In the genomic region with DNA sequence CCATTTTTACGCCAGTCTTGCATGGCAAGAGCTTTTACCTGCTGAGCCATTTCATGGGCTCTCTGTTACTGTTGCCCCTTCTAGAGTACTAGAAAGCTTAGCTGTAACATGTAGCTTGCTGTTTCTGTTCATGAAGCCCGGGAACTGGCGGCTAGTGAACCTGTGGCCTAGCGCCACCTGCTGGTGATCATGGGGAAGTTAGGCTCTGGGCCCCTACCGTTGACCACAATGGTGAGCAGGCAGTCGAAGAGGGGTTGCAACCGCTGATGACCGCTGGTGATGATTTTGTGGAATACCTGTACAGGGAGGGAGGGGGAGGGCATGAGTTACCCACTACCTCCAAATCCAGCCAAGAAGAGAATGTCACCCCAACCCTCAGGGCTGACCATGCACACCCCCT, we compare ENCODE assay signal across 9 mouse cellular contexts. TPM values are rescaled to one million over a fixed set of nuclear protein-coding genes. Genes with fewer than 3 reads are reported as not detected.
A peak's percentile ranks its signal among the peaks of the same experiment; 100 is the strongest.
DNase-seq lines count a peak whose midpoint lies in the region; ATAC-seq and TF ChIP-seq lines count a peak whose summit lies in the region.
"Had no signal": no experiment of that assay in that cellular context is flagged by ENCODE, and none has a peak within 500 bp of the region (broad histone marks: within the 10 kb centered on the region; RNA-seq: fewer than 3 reads in every experiment).

No protein-coding gene starts in this region.

- H3K27ac ChIP-seq in forebrain, embryonic 13.5 days, result no peak overlapping the region
- H3K27ac ChIP-seq in hindbrain, embryonic 14.5 days, result no peak overlapping the region
- H3K27ac ChIP-seq in limb, embryonic 12.5 days, result no peak overlapping the region
- H3K27ac ChIP-seq in stomach, postnatal 0 days (replicated peaks), result no peak overlapping the region

- DNase-seq in urinary bladder, postnatal 25 days (ENCODE audit: low spot score), result peak; percentile 67
- DNase-seq in urinary bladder, adult 2 months (ENCODE audit: low spot score), result no peak
- peak; percentile 68 for DNase-seq in c-Kit-positive CD71-positive TER-119-positive erythroid progenitor cells, embryonic 14.5 days (ENCODE audit: low spot score)
- peak; percentile 88 for DNase-seq in hindbrain, embryonic 14.5 days (ENCODE audit: low spot score)
- peak; percentile 80 for DNase-seq in stomach, postnatal 0 days (ENCODE audit: low spot score)

- no peak for TF ChIP-seq EP300 in stomach, postnatal 0 days (optimal IDR thresholded peaks at IDR 0.05)

- no peak overlapping the region for H3K4me2 ChIP-seq in forebrain, embryonic 13.5 days
- H3K4me2 ChIP-seq in hindbrain, embryonic 14.5 days (replicated peaks), result no peak overlapping the region
- H3K4me2 ChIP-seq in limb, embryonic 12.5 days, result no peak overlapping the region
- no peak overlapping the region for H3K4me2 ChIP-seq in stomach, postnatal 0 days (replicated peaks; ENCODE audit: low read depth)

- H3K36me3 ChIP-seq in forebrain, embryonic 13.5 days (ENCODE audit: poor library complexity, severe bottlenecking), result peaks cover 53% of the 10 kb centered on the region
- H3K36me3 ChIP-seq in hindbrain, embryonic 14.5 days (replicated peaks; ENCODE audit: control insufficient read depth, insufficient read depth), result peaks cover 60% of the 10 kb centered on the region
- H3K36me3 ChIP-seq in limb, embryonic 12.5 days, result no peaks in the 10 kb centered on the region
- H3K36me3 ChIP-seq in stomach, postnatal 0 days (ENCODE audit: control insufficient read depth, insufficient read depth, low read length), result 0 out of 2 replicates have a peak, but pooled peaks cover 3% of the 10 kb centered on the region

- ATAC-seq in forebrain, embryonic 13.5 days, result peak; percentile 31; the same call in 1 of the 2 replicates
- ATAC-seq in hindbrain, embryonic 14.5 days (ENCODE audit: low FRiP score), result peak; percentile 61
- peak; percentile 11; the same call in 1 of the 2 replicates for ATAC-seq in limb, embryonic 12.5 days (ENCODE audit: insufficient number of reproducible peaks, insufficient read depth, low FRiP score, low TSS enrichment, low read depth)
- ATAC-seq in monocyte, adult 5-6 weeks (replicated peaks; ENCODE audit: insufficient number of reproducible peaks, low FRiP score, low TSS enrichment, poor library complexity, severe bottlenecking), result peak; percentile 80
- 0 out of 2 replicates have a peak, but pooled peaks have one; percentile 6 for ATAC-seq in stomach, postnatal 0 days (ENCODE audit: low FRiP score, low TSS enrichment)

- peak; percentile 99 for TF ChIP-seq CTCF in stomach, postnatal 0 days (IDR thresholded peaks at IDR 0.05; ENCODE audit: low read depth)

- H3K9ac ChIP-seq in forebrain, embryonic 13.5 days, result no peak overlapping the region
- no peak overlapping the region for H3K9ac ChIP-seq in hindbrain, embryonic 14.5 days
- 0 out of 2 replicates have a peak overlapping the region, but pooled peaks have one; percentile 2 for H3K9ac ChIP-seq in limb, embryonic 12.5 days (replicated peaks)
- no peak overlapping the region for H3K9ac ChIP-seq in stomach, postnatal 0 days (ENCODE audit: low read length)

- WGBS in forebrain, embryonic 13.5 days, result 8% methylated on average over 8 of the region's 8 CpGs
- WGBS in hindbrain, embryonic 14.5 days, result 10% methylated on average over 8 of the region's 8 CpGs
- 12% methylated on average over 8 of the region's 8 CpGs for WGBS in limb, embryonic 12.5 days
- WGBS in stomach, postnatal 0 days, result 8% methylated on average over 8 of the region's 8 CpGs

- H3K4me1 ChIP-seq in forebrain, embryonic 13.5 days, result peaks cover 7% of the 10 kb centered on the region
- peaks cover 6% of the 10 kb centered on the region; the same call in 1 of the 2 replicates for H3K4me1 ChIP-seq in hindbrain, embryonic 14.5 days (replicated peaks; ENCODE audit: control insufficient read depth, insufficient read depth, low read length)
- H3K4me1 ChIP-seq in limb, embryonic 12.5 days (replicated peaks), result peaks cover 3% of the 10 kb centered on the region
- H3K4me1 ChIP-seq in stomach, postnatal 0 days (replicated peaks; ENCODE audit: control insufficient read depth, insufficient read depth), result no peaks in the 10 kb centered on the region

- no peaks in the 10 kb centered on the region for H3K27me3 ChIP-seq in forebrain, embryonic 13.5 days
- no peaks in the 10 kb centered on the region for H3K27me3 ChIP-seq in hindbrain, embryonic 14.5 days (ENCODE audit: control insufficient read depth, insufficient read depth, low read length)
- peaks cover 56% of the 10 kb centered on the region for H3K27me3 ChIP-seq in limb, embryonic 12.5 days
- H3K27me3 ChIP-seq in stomach, postnatal 0 days (ENCODE audit: control insufficient read depth, insufficient read depth, low read length), result no peaks in the 10 kb centered on the region

- H3K4me3 ChIP-seq in forebrain, embryonic 13.5 days, result no peak overlapping the region
- H3K4me3 ChIP-seq in hindbrain, embryonic 14.5 days (replicated peaks; ENCODE audit: low read length), result no peak overlapping the region
- H3K4me3 ChIP-seq in limb, embryonic 12.5 days (replicated peaks), result no peak overlapping the region
- H3K4me3 ChIP-seq in stomach, postnatal 0 days (ENCODE audit: low read depth, low read length), result no peak overlapping the region

- H3K9me3 ChIP-seq in forebrain, embryonic 13.5 days (replicated peaks), result no peaks in the 10 kb centered on the region
- H3K9me3 ChIP-seq in hindbrain, embryonic 14.5 days (ENCODE audit: control insufficient read depth, low read length), result no peaks in the 10 kb centered on the region
- H3K9me3 ChIP-seq in limb, embryonic 12.5 days, result no peaks in the 10 kb centered on the region
- no peaks in the 10 kb centered on the region for H3K9me3 ChIP-seq in stomach, postnatal 0 days (ENCODE audit: control insufficient read depth, low read length)

RNA-seq across cellular contexts. Expression of a gene that starts 13.4 kb away (rescaled TPM):
- 28.4 and 30.5 TPM in 2 replicates for polyA plus RNA-seq in urinary bladder, adult 2 months (2012; rRNA removed)
- 32.9 and 36.4 TPM in 2 replicates for polyA plus RNA-seq in forebrain, embryonic 13.5 days (2015; fragmentation: Nextera tagmentation; extraction: Ambion mirVana)
- polyA plus RNA-seq in hindbrain, embryonic 14.5 days (2014; fragmentation: Nextera tagmentation; extraction: Ambion mirVana), result 44.5 and 50.2 TPM in 2 replicates
- polyA plus RNA-seq in limb, embryonic 12.5 days (2016; fragmentation: Nextera tagmentation; extraction: Ambion mirVana), result 2.2 and 2.5 TPM in 2 replicates
- total RNA-seq in monocyte, adult 5-6 weeks (2017), result 4.7 to 13.4 TPM (median 7.5 TPM) in 3 replicates
- polyA plus RNA-seq in stomach, postnatal 0 days (2015; fragmentation: Nextera tagmentation; extraction: Ambion mirVana), result 37.5 and 42.7 TPM in 2 replicates

RNA-seq across cellular contexts. Expression of a gene that starts 19.7 kb away (rescaled TPM):
- not detected in 2 replicates for polyA plus RNA-seq in urinary bladder, adult 2 months (2012; rRNA removed)
- polyA plus RNA-seq in forebrain, embryonic 13.5 days (2015; fragmentation: Nextera tagmentation; extraction: Ambion mirVana), result 0.14 TPM in 1 of 2 replicates, not detected in the other
- 1.8 and 1.9 TPM in 2 replicates for polyA plus RNA-seq in hindbrain, embryonic 14.5 days (2014; fragmentation: Nextera tagmentation; extraction: Ambion mirVana)
- polyA plus RNA-seq in limb, embryonic 12.5 days (2016; fragmentation: Nextera tagmentation; extraction: Ambion mirVana), result not detected in 2 replicates
- total RNA-seq in monocyte, adult 5-6 weeks (2017), result 0.39 TPM in 1 of 3 replicates, not detected in the others
- 20.5 and 21.0 TPM in 2 replicates for polyA plus RNA-seq in stomach, postnatal 0 days (2015; fragmentation: Nextera tagmentation; extraction: Ambion mirVana)

RNA-seq across cellular contexts. Expression of a gene that starts 27.5 kb away (rescaled TPM):
- 10.8 and 11.9 TPM in 2 replicates for polyA plus RNA-seq in urinary bladder, adult 2 months (2012; rRNA removed)
- 20.7 and 20.9 TPM in 2 replicates for polyA plus RNA-seq in forebrain, embryonic 13.5 days (2015; fragmentation: Nextera tagmentation; extraction: Ambion mirVana)
- 25.7 and 28.5 TPM in 2 replicates for polyA plus RNA-seq in hindbrain, embryonic 14.5 days (2014; fragmentation: Nextera tagmentation; extraction: Ambion mirVana)
- 19.7 and 19.9 TPM in 2 replicates for polyA plus RNA-seq in limb, embryonic 12.5 days (2016; fragmentation: Nextera tagmentation; extraction: Ambion mirVana)
- total RNA-seq in monocyte, adult 5-6 weeks (2017), result not detected in 3 replicates
- polyA plus RNA-seq in stomach, postnatal 0 days (2015; fragmentation: Nextera tagmentation; extraction: Ambion mirVana), result 3.9 and 4.1 TPM in 2 replicates

RNA-seq across cellular contexts. Expression of a gene that starts 32.3 kb away (rescaled TPM):
- polyA plus RNA-seq in urinary bladder, adult 2 months (2012; rRNA removed), result not detected in 2 replicates
- polyA plus RNA-seq in forebrain, embryonic 13.5 days (2015; fragmentation: Nextera tagmentation; extraction: Ambion mirVana), result not detected in 2 replicates
- polyA plus RNA-seq in hindbrain, embryonic 14.5 days (2014; fragmentation: Nextera tagmentation; extraction: Ambion mirVana), result 0.15 TPM in 1 of 2 replicates, not detected in the other
- not detected in 2 replicates for polyA plus RNA-seq in limb, embryonic 12.5 days (2016; fragmentation: Nextera tagmentation; extraction: Ambion mirVana)
- total RNA-seq in monocyte, adult 5-6 weeks (2017), result not detected in 3 replicates
- 0.34 and 0.36 TPM in 2 replicates for polyA plus RNA-seq in stomach, postnatal 0 days (2015; fragmentation: Nextera tagmentation; extraction: Ambion mirVana)
- polyA plus RNA-seq: stomach, embryonic 14.5 days had no signal

RNA-seq across cellular contexts. Expression of a gene that starts 47.2 kb away (rescaled TPM):
- polyA plus RNA-seq in urinary bladder, adult 2 months (2012; rRNA removed), result not detected in 2 replicates
- polyA plus RNA-seq in forebrain, embryonic 13.5 days (2015; fragmentation: Nextera tagmentation; extraction: Ambion mirVana), result not detected in 2 replicates
- 0.08 and 0.14 TPM in 2 replicates for polyA plus RNA-seq in hindbrain, embryonic 14.5 days (2014; fragmentation: Nextera tagmentation; extraction: Ambion mirVana)
- polyA plus RNA-seq in limb, embryonic 12.5 days (2016; fragmentation: Nextera tagmentation; extraction: Ambion mirVana), result 0.56 TPM in 1 of 2 replicates, not detected in the other
- not detected in 3 replicates for total RNA-seq in monocyte, adult 5-6 weeks (2017)
- 4.2 and 4.7 TPM in 2 replicates for polyA plus RNA-seq in stomach, postnatal 0 days (2015; fragmentation: Nextera tagmentation; extraction: Ambion mirVana)
- polyA plus RNA-seq: stomach, embryonic 14.5 days had no signal

Comparison
In these comparisons a context has a peak if more than half of its experiments do, and no peak if none do; other contexts are left out.
1. ATAC-seq: peak in every context shown above with its lines; median percentile 80 in monocyte, adult 5-6 weeks; 61 in hindbrain, embryonic 14.5 days; 31 in forebrain, embryonic 13.5 days; 11 in limb, embryonic 12.5 days; 6 in stomach, postnatal 0 days.